15 mouse cellular contexts compared by ENCODE assay signal in genomic region chr12:51016081-51016480, GRCm38 (mm10).
DNase-seq lines count a peak whose midpoint lies in the region.
"Had no signal": no experiment of that assay in that cellular context is flagged by ENCODE, and none has a peak within 500 bp of the region (broad histone marks: within the 10 kb centered on the region; RNA-seq: fewer than 3 reads in every experiment).

No protein-coding gene starts in this region.

- intact Hi-C loops in left cerebral cortex, postnatal 4 days (cut with DNase I), result no loop called here

- DNase-seq in left cerebral cortex, adult 18-20 months (ENCODE audit: low spot score in 2 of 2), result peak; percentile 53 to 73
- no peak for DNase-seq in left cerebral cortex, postnatal 4 days
- peak; percentile 78 for DNase-seq in right cerebral cortex, adult 18-20 months
- no peak for DNase-seq in right cerebral cortex, postnatal 4 days
- DNase-seq in right cerebral cortex, postnatal 25 days, result peak; percentile 41
- DNase-seq in embryo, embryonic 10 days (ENCODE audit: low spot score), result no peak
- no peak for DNase-seq in liver
- DNase-seq: adrenal gland, adult 2 months; adrenal gland, postnatal 25 days; cerebellum, adult 2 months; cerebellum, postnatal 10 days; embryo, embryonic 11 days; gastrocnemius, postnatal 14 days; heart, adult 2 months; heart, postnatal 14 days had no signal

Comparison
In these comparisons a context has a peak if more than half of its experiments do, and no peak if none do; other contexts are left out.
1. DNase-seq: peak in left cerebral cortex, adult 18-20 months (2 of 2), right cerebral cortex, adult 18-20 months (single experiment) and right cerebral cortex, postnatal 25 days (single experiment); none in left cerebral cortex, postnatal 4 days (single experiment), right cerebral cortex, postnatal 4 days (single experiment), embryo, embryonic 10 days (single experiment) and liver (single experiment).